Mouse (Mus musculus) T-cell, adult 66 days (primary cell): Measurements from ENCODE around the gene Zfp804b. TPM values are rescaled to one million over a fixed set of nuclear protein-coding genes. Genes with fewer than 3 reads are reported as not detected.

Source experiments
- total RNA-seq, 2 experiments: library from RNA; stranded (reverse); gene quantifications; 3 replicates in 1 of 2; 4 replicates in 1 of 2; pipeline ENCODE4 v1.2.4; 2023

Zfp804b gene
- total RNA-seq: not detected

GRCm38 (mm10) chr5:7344145-7345010, at the start of gene Zfp804b:
Zfp804b (minus strand) TSS chr5:7344756.

GRCm38 (mm10) chr5:7303819-7304218, 40.7 kb downstream of the Zfp804b start, which contains the start of gene Tex47:
Tex47 (plus strand) TSS chr5:7304119.

Other genes starting within 250 kb of the Zfp804b start
- gene Tex47, start 40.6 kb downstream of the Zfp804b start, total RNA-seq: not detected